Mouse (Mus musculus): ENCODE data around the gene Supt7l.

- TF ChIP-seq CTCF (IDR thresholded peaks at IDR 0.05; ENCODE audit: low read depth) (no peak), EP300 (IDR thresholded peaks at IDR 0.05; ENCODE audit: low read depth) (no peak)
These were observed 38.9 kb upstream of the Supt7l start for GRCm38 (mm10) chr5:31566457-31566856.

All from liver, postnatal 0 days (tissue).